Mouse (Mus musculus): ENCODE measurements around the gene Peli2.

- no peak for TF ChIP-seq POLR2A (IDR thresholded peaks at IDR 0.05; ENCODE audit: insufficient read depth, low read depth, low read length)
- TF ChIP-seq CTCF (IDR thresholded peaks at IDR 0.05; ENCODE audit: insufficient read depth, low read depth, low read length): no peak
Observed at GRCm38 (mm10) chr14:48289602-48290599, 169.3 kb downstream of the Peli2 start.

All from olfactory bulb, adult 2 months (tissue).